Mouse (Mus musculus) brain, embryonic 14.5 days (tissue): ENCODE data around the gene Zfp69.

Experiments used
- CTCF ChIP-seq: fragments of 200-500 bp; IDR thresholded peaks from 2 replicates; pipeline ENCODE4 v1.5.1; 2012; ENCODE audit warnings: inconsistent platforms, mild to moderate bottlenecking, moderate library complexity, borderline replicate concordance; ENCODE audit not compliant: insufficient read depth, insufficient read length; ENCODE audit errors: extremely low read depth
- POLR2A ChIP-seq: fragments of 200-500 bp; IDR thresholded peaks from 2 replicates; pipeline ENCODE4 v1.6.1; 2012; ENCODE audit warnings: mild to moderate bottlenecking, inconsistent platforms, borderline replicate concordance; ENCODE audit not compliant: poor library complexity, insufficient read depth, insufficient read length, severe bottlenecking; ENCODE audit errors: extremely low read depth

DNA sequence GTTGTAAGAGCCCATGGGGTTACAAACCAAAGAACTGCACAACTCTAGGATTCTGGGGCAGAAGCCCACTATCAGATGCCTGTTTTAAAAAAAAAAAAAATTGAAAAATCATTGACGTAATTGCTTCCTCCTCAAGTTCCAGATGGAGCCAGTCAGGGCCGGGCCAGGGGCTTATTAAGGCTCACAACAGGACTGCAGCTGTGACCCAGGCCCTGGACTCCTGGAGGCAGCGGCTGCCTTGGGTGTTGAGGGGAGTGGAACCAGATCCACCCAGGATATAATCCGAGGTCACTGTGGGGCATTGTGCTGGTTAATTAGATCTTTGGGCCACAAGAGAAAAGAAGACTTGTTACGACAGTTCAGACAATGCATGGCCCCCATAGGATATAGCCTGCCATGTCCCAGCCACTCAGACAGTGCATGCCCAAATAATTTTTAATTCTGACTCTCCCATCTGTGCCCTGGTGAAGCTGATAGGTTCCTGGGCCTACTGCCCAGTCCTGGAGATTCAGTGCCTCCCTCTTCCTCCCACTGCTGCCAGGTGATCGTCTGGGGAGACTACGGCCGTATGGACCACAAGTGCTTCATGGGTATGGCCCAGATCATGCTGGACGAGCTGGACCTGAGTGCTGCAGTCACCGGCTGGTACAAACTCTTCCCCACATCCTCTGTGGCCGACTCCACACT, 60.6 kb downstream of the Zfp69 start:
- TF ChIP-seq CTCF (no peak), POLR2A (no peak)
